Mouse (Mus musculus): ENCODE measurements around the gene Gm20388. TPM values are rescaled to one million over a fixed set of nuclear protein-coding genes. Genes with fewer than 3 reads are reported as not detected.

The Gm20388 gene
- polyA plus RNA-seq, 1 experiment from 2014 or later: 2.5 TPM

- WGBS: 97% methylated on average over 1 of the region's 1 CpGs
- no peak overlapping the region for H3K4me3 ChIP-seq
- H3K4me1 ChIP-seq: peaks cover 38% of the 10 kb centered on the region
- no peaks in the 10 kb centered on the region for H3K9me3 ChIP-seq (replicated peaks)
- no peak overlapping the region for H3K27ac ChIP-seq
- H3K36me3 ChIP-seq: peaks cover 38% of the 10 kb centered on the region
- no peaks in the 10 kb centered on the region for H3K27me3 ChIP-seq (ENCODE audit: low read depth, poor library complexity, severe bottlenecking)
- no peak for DNase-seq (ENCODE audit: low spot score)
Observed at GRCm38 (mm10) chr8:122441326-122441725, 2530.7 kb downstream of the Gm20388 start.

GRCm38 (mm10) chr8:122442356-122442755 is 2531.7 kb downstream of the Gm20388 start:
- 30% methylated on average over 7 of the region's 7 CpGs for WGBS
- Histone ChIP-seq H3K9me3 (replicated peaks) (no peaks in the 10 kb centered on the region), H3K27me3 (ENCODE audit: low read depth, poor library complexity, severe bottlenecking) (no peaks in the 10 kb centered on the region), H3K36me3 (peaks cover 28% of the 10 kb centered on the region), H3K4me3 (peak overlapping the region; percentile 69), H3K27ac (peak overlapping the region; percentile 94), H3K4me1 (peaks cover 37% of the 10 kb centered on the region)
- DNase-seq (ENCODE audit: low spot score): no peak

- under 1% methylated on average over 12 of the region's 12 CpGs for WGBS
- no peak for DNase-seq (ENCODE audit: low spot score)
- H3K27ac ChIP-seq: peak overlapping the region; percentile 94
- H3K9me3 ChIP-seq (replicated peaks): no peaks in the 10 kb centered on the region
- H3K4me1 ChIP-seq: peaks cover 33% of the 10 kb centered on the region
- H3K27me3 ChIP-seq (ENCODE audit: low read depth, poor library complexity, severe bottlenecking): no peaks in the 10 kb centered on the region
- peak overlapping the region; percentile 69 for H3K4me3 ChIP-seq
- peaks cover 24% of the 10 kb centered on the region for H3K36me3 ChIP-seq
Observed at GRCm38 (mm10) chr8:122442781-122443180, 2532.1 kb downstream of the Gm20388 start.

GRCm38 (mm10) chr8:122443262-122444006 is 2532.8 kb downstream of the Gm20388 start, which contains the start of gene Mvd:
Gene Mvd (minus strand): TSS chr8:122443422.
- no peaks in the 10 kb centered on the region for H3K27me3 ChIP-seq (ENCODE audit: low read depth, poor library complexity, severe bottlenecking)
- WGBS: under 1% methylated on average over 47 of the region's 47 CpGs

GRCm38 (mm10) chr8:122444058-122444748 is 2533.6 kb downstream of the Gm20388 start:
- Histone ChIP-seq H3K36me3 (peaks cover 9% of the 10 kb centered on the region), H3K27me3 (ENCODE audit: low read depth, poor library complexity, severe bottlenecking) (no peaks in the 10 kb centered on the region), H3K27ac (peak overlapping the region; percentile 94), H3K9me3 (replicated peaks) (no peaks in the 10 kb centered on the region), H3K4me3 (peak overlapping the region; percentile 69), H3K4me1 (peaks cover 26% of the 10 kb centered on the region)
- peak; percentile 65 for DNase-seq (ENCODE audit: low spot score)
- 45% methylated on average over 19 of the region's 19 CpGs for WGBS

More at GRCm38 (mm10) chr8:122443262-122444006, 2532.8 kb downstream of the Gm20388 start, which contains the start of gene Mvd:
- H3K4me3 ChIP-seq: peak within 1 kb of the TSS; percentile 69
- H3K36me3 ChIP-seq: peaks cover 17% of the 10 kb centered on the region
- H3K9me3 ChIP-seq (replicated peaks): no peaks in the 10 kb centered on the region
- peaks cover 28% of the 10 kb centered on the region for H3K4me1 ChIP-seq
- peak within 1 kb of the TSS; percentile 94 for H3K27ac ChIP-seq
- DNase-seq (ENCODE audit: low spot score): peak; percentile 97

GRCm38 (mm10) chr8:122445203-122445602 is 2534.6 kb downstream of the Gm20388 start:
- no peaks in the 10 kb centered on the region for H3K27me3 ChIP-seq (ENCODE audit: low read depth, poor library complexity, severe bottlenecking)
- no peaks in the 10 kb centered on the region for H3K36me3 ChIP-seq
- H3K4me1 ChIP-seq: peaks cover 26% of the 10 kb centered on the region
- 63% methylated on average over 3 of the region's 3 CpGs for WGBS
- H3K27ac ChIP-seq: no peak overlapping the region
- no peaks in the 10 kb centered on the region for H3K9me3 ChIP-seq (replicated peaks)
- DNase-seq (ENCODE audit: low spot score): no peak
- no peak overlapping the region for H3K4me3 ChIP-seq

GRCm38 (mm10) chr8:122451161-122451703 is 2540.6 kb downstream of the Gm20388 start:
- Histone ChIP-seq H3K36me3 (no peaks in the 10 kb centered on the region), H3K27me3 (ENCODE audit: low read depth, poor library complexity, severe bottlenecking) (0 out of 2 replicates have a peak, but pooled peaks cover 7% of the 10 kb centered on the region), H3K4me3 (no peak overlapping the region), H3K4me1 (0 out of 2 replicates have a peak, but pooled peaks cover 5% of the 10 kb centered on the region), H3K9me3 (replicated peaks) (no peaks in the 10 kb centered on the region), H3K27ac (no peak overlapping the region)
- DNase-seq (ENCODE audit: low spot score): no peak
- WGBS: 79% methylated on average over 7 of the region's 7 CpGs

- no peaks in the 10 kb centered on the region for H3K9me3 ChIP-seq (replicated peaks)
- H3K27ac ChIP-seq: no peak overlapping the region
- H3K4me1 ChIP-seq: 0 out of 2 replicates have a peak, but pooled peaks cover 5% of the 10 kb centered on the region
- H3K36me3 ChIP-seq: no peaks in the 10 kb centered on the region
- WGBS: 87% methylated on average over 10 of the region's 10 CpGs
- no peak overlapping the region for H3K4me3 ChIP-seq
- H3K27me3 ChIP-seq (ENCODE audit: low read depth, poor library complexity, severe bottlenecking): peaks cover 16% of the 10 kb centered on the region; the same call in 1 of the 2 replicates
- no peak for DNase-seq (ENCODE audit: low spot score)
Observed at GRCm38 (mm10) chr8:122452154-122452553, 2541.5 kb downstream of the Gm20388 start.

GRCm38 (mm10) chr8:122454409-122454808 is 2543.8 kb downstream of the Gm20388 start:
- WGBS: 89% methylated on average over 6 of the region's 6 CpGs
- no peak for DNase-seq (ENCODE audit: low spot score)
- Histone ChIP-seq H3K4me3 (no peak overlapping the region), H3K27me3 (ENCODE audit: low read depth, poor library complexity, severe bottlenecking) (peaks cover 38% of the 10 kb centered on the region), H3K4me1 (0 out of 2 replicates have a peak, but pooled peaks cover 5% of the 10 kb centered on the region), H3K9me3 (replicated peaks) (no peaks in the 10 kb centered on the region), H3K27ac (no peak overlapping the region), H3K36me3 (no peaks in the 10 kb centered on the region)

- no peak for DNase-seq (ENCODE audit: low spot score)
- H3K27ac ChIP-seq: no peak overlapping the region
Observed at GRCm38 (mm10) chr8:122457171-122457570, 2546.5 kb downstream of the Gm20388 start.

GRCm38 (mm10) chr8:122459218-122459900 is 2548.7 kb downstream of the Gm20388 start:
- peaks cover 35% of the 10 kb centered on the region for H3K4me1 ChIP-seq
- H3K36me3 ChIP-seq: no peaks in the 10 kb centered on the region
- H3K27me3 ChIP-seq (ENCODE audit: low read depth, poor library complexity, severe bottlenecking): peaks cover 78% of the 10 kb centered on the region
- H3K4me3 ChIP-seq: no peak overlapping the region
- 55% methylated on average over 6 of the region's 6 CpGs for WGBS
- no peaks in the 10 kb centered on the region for H3K9me3 ChIP-seq (replicated peaks)
- no peak overlapping the region for H3K27ac ChIP-seq
- DNase-seq (ENCODE audit: low spot score): no peak

More at GRCm38 (mm10) chr8:122457171-122457570, 2546.5 kb downstream of the Gm20388 start:
- Histone ChIP-seq H3K9me3 (replicated peaks) (no peaks in the 10 kb centered on the region), H3K4me1 (peaks cover 22% of the 10 kb centered on the region), H3K36me3 (no peaks in the 10 kb centered on the region), H3K4me3 (no peak overlapping the region), H3K27me3 (ENCODE audit: low read depth, poor library complexity, severe bottlenecking) (peaks cover 66% of the 10 kb centered on the region)
- 80% methylated on average over 11 of the region's 11 CpGs for WGBS

GRCm38 (mm10) chr8:122459990-122460389 is 2549.3 kb downstream of the Gm20388 start:
- Histone ChIP-seq H3K9me3 (replicated peaks) (no peaks in the 10 kb centered on the region), H3K4me1 (peaks cover 40% of the 10 kb centered on the region), H3K36me3 (no peaks in the 10 kb centered on the region), H3K4me3 (peak overlapping the region; percentile 41), H3K27me3 (ENCODE audit: low read depth, poor library complexity, severe bottlenecking) (peaks cover 72% of the 10 kb centered on the region), H3K27ac (no peak overlapping the region)
- 26% methylated on average over 7 of the region's 7 CpGs for WGBS
- no peak for DNase-seq (ENCODE audit: low spot score)
